Mouse (Mus musculus) small intestine, adult 2 months (tissue): Measurements from ENCODE around the gene Clptm1l. TPM values are rescaled to one million over a fixed set of nuclear protein-coding genes. Genes with fewer than 3 reads are reported as not detected.
A peak's percentile ranks its signal among the peaks of the same experiment; 100 is the strongest.

Experiments used
- H3K27ac ChIP-seq: fragments of 200-500 bp; 2 replicates; pipeline ENCODE4 v1.5.1; 2012; ENCODE audit warnings: low read depth, low read length, control low read depth, inconsistent platforms; ENCODE audit not compliant: insufficient read depth
- H3K27me3 ChIP-seq: fragments of 200-500 bp; 2 replicates; pipeline ENCODE4 v1.6.1; 2012; ENCODE audit warnings: mild to moderate bottlenecking, moderate library complexity, low read length, inconsistent platforms; ENCODE audit not compliant: control insufficient read depth, insufficient read depth
- H3K36me3 ChIP-seq: fragments of 200-500 bp; 2 replicates; pipeline ENCODE4 v1.6.1; 2012; ENCODE audit warnings: mild to moderate bottlenecking, low read length, control low read depth, inconsistent platforms; ENCODE audit not compliant: control insufficient read depth, insufficient read depth
- H3K4me1 ChIP-seq: fragments of 200-500 bp; 2 replicates; pipeline ENCODE4 v1.6.1; 2012; ENCODE audit warnings: low read length, inconsistent platforms, mixed read lengths; ENCODE audit not compliant: control insufficient read depth, insufficient read depth, insufficient read length
- H3K4me3 ChIP-seq: fragments of 200-500 bp; 2 replicates; pipeline ENCODE4 v1.5.1; 2012; ENCODE audit warnings: low read depth, mild to moderate bottlenecking, control low read depth, inconsistent platforms, low read length, moderate library complexity
- CTCF ChIP-seq: fragments of 200-500 bp; IDR thresholded peaks from 2 replicates; pipeline ENCODE4 v1.5.1; 2012; ENCODE audit warnings: low read depth, mild to moderate bottlenecking, control low read depth, inconsistent platforms, low read length, moderate library complexity, mixed read lengths; ENCODE audit not compliant: insufficient replicate concordance, insufficient read length; ENCODE audit errors: extremely low read depth
- POLR2A ChIP-seq: fragments of 200-500 bp; IDR thresholded peaks from 2 replicates; pipeline ENCODE4 v1.6.1; 2012; ENCODE audit warnings: low read depth, mild to moderate bottlenecking, control low read depth, inconsistent platforms, low read length, moderate library complexity
- WGBS: fragments of 180-500 bp; shearing (Covaris S2); methylation state at CpG from one replicate; pipeline ENCODE4 v1.1.7; 2018; 5-methylcytosine and 5-hydroxymethylcytosine counted together
- polyA plus RNA-seq: library from polyadenylated mRNA; depleted of rRNA; stranded (reverse); fragments of >200 nt; gene quantifications from 2 replicates; pipeline ENCODE4 v1.2.3, GENCODE M21; 2012

Gene Clptm1l
- polyA plus RNA-seq, 1 experiment, result 134 TPM

- no peaks in the 10 kb centered on the region for H3K36me3 ChIP-seq
- 79% methylated on average over 11 of the region's 11 CpGs for WGBS
- H3K27me3 ChIP-seq, result no peaks in the 10 kb centered on the region
- no peak for TF ChIP-seq CTCF
- TF ChIP-seq POLR2A, result no peak
- peaks cover 13% of the 10 kb centered on the region for H3K4me1 ChIP-seq
- H3K27ac ChIP-seq, result no peak overlapping the region
- no peak overlapping the region for H3K4me3 ChIP-seq
Measured at GRCm38 (mm10) chr13:73628586-73629113, 24.8 kb downstream of the Clptm1l start.

GRCm38 (mm10) chr13:73631837-73632236 is 28.0 kb downstream of the Clptm1l start:
- WGBS, result 89% methylated on average over 3 of the region's 3 CpGs
- no peak for TF ChIP-seq POLR2A
- Histone ChIP-seq H3K27me3 (no peaks in the 10 kb centered on the region), H3K36me3 (no peaks in the 10 kb centered on the region), H3K27ac (no peak overlapping the region), H3K4me1 (peaks cover 9% of the 10 kb centered on the region), H3K4me3 (no peak overlapping the region)

- Histone ChIP-seq H3K27me3 (no peaks in the 10 kb centered on the region), H3K27ac (no peak overlapping the region), H3K4me1 (no peaks in the 10 kb centered on the region), H3K4me3 (no peak overlapping the region), H3K36me3 (no peaks in the 10 kb centered on the region)
- no peak for TF ChIP-seq CTCF
- no peak for TF ChIP-seq POLR2A
- WGBS, result 45% methylated on average over 6 of the region's 6 CpGs
Measured at GRCm38 (mm10) chr13:73637826-73638225, 34.0 kb downstream of the Clptm1l start.

- WGBS, result 83% methylated on average over 4 of the region's 4 CpGs
Measured at GRCm38 (mm10) chr13:73641296-73641695, 37.5 kb downstream of the Clptm1l start.

GRCm38 (mm10) chr13:73646397-73647087 is 42.7 kb downstream of the Clptm1l start:
- TF ChIP-seq POLR2A (no peak), CTCF (peak; percentile 83; the same call in 1 of the 2 replicates)
- Histone ChIP-seq H3K27me3 (no peaks in the 10 kb centered on the region), H3K4me1 (no peaks in the 10 kb centered on the region), H3K4me3 (no peak overlapping the region), H3K27ac (no peak overlapping the region), H3K36me3 (no peaks in the 10 kb centered on the region)
- WGBS, result 42% methylated on average over 6 of the region's 6 CpGs

More at GRCm38 (mm10) chr13:73641296-73641695, 37.5 kb downstream of the Clptm1l start:
- Histone ChIP-seq H3K36me3 (no peaks in the 10 kb centered on the region), H3K27ac (no peak overlapping the region), H3K4me3 (no peak overlapping the region), H3K4me1 (no peaks in the 10 kb centered on the region), H3K27me3 (no peaks in the 10 kb centered on the region)
- TF ChIP-seq POLR2A (no peak), CTCF (no peak)

GRCm38 (mm10) chr13:73653266-73653665 is 49.5 kb downstream of the Clptm1l start:
- Histone ChIP-seq H3K27ac (no peak overlapping the region), H3K4me3 (no peak overlapping the region), H3K4me1 (no peaks in the 10 kb centered on the region), H3K27me3 (no peaks in the 10 kb centered on the region), H3K36me3 (no peaks in the 10 kb centered on the region)
- TF ChIP-seq CTCF (no peak), POLR2A (no peak)
- 71% methylated on average over 3 of the region's 3 CpGs for WGBS

- 37% methylated on average over 3 of the region's 3 CpGs for WGBS
- Histone ChIP-seq H3K4me3 (no peak overlapping the region), H3K27me3 (no peaks in the 10 kb centered on the region), H3K36me3 (no peaks in the 10 kb centered on the region), H3K27ac (no peak overlapping the region), H3K4me1 (peaks cover 1% of the 10 kb centered on the region; the same call in 1 of the 2 replicates)
- TF ChIP-seq POLR2A, result no peak
- TF ChIP-seq CTCF, result no peak
Measured at GRCm38 (mm10) chr13:73654976-73655375, 51.2 kb downstream of the Clptm1l start.
